Mouse (Mus musculus) liver, postnatal 0 days (tissue): ENCODE measurements around the gene Gm10518.

Experiments used
- CTCF ChIP-seq: sonication (generic); IDR thresholded peaks from 2 replicates; pipeline ENCODE4 v1.5.1; 2016; ENCODE audit warnings: antibody characterized with exemption, low read depth
- EP300 ChIP-seq: IDR thresholded peaks from 2 replicates; pipeline ENCODE4 v1.6.1; 2016; ENCODE audit warnings: antibody characterized with exemption, low read depth, mild to moderate bottlenecking

DNA sequence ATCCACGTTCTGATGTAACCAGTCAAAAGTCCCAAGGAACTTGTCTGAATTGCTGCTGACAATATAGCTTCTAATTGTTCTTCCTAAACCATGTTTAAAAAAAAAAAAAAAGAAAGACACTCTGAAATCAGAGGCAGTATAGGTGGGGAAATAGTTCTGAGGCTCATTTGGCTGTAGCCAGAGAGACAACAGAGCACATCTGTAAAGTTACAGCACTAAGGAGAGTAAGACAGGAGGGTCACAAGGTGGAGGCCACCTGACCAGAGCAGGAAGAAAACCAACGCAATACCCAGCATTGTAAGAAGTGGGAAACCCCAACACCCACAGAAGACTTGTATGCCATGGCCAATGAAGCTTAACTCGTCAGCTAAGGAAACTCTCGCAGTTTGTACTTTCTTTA is 19.1 kb upstream of the Gm10518 start:
- no peak for TF ChIP-seq CTCF
- no peak for TF ChIP-seq EP300
